Mouse (Mus musculus) MEL-GATA-1-ER (cell line): Measurements from ENCODE around the gene Fkbp6.

Experiments
- DNase-seq: peaks from one replicate; pipeline ENCODE4 v3.0.0-alpha.2; 2012; ENCODE audit warnings: low read depth; ENCODE audit errors: extremely low read depth

Gene Fkbp6

GRCm38 (mm10) chr5:135352995-135353394 lies 3.2 kb upstream of the Fkbp6 start, which contains the start of gene Trim50:
Gene Trim50, plus strand, starts transcription at chr5:135353295.
- DNase-seq, result no peak

GRCm38 (mm10) chr5:135351606-135352005 lies 1.8 kb upstream of the Fkbp6 start:
- DNase-seq, result no peak

GRCm38 (mm10) chr5:135347511-135348011 lies 2.3 kb downstream of the Fkbp6 start:
- no peak for DNase-seq

GRCm38 (mm10) chr5:135346430-135346829 lies 3.4 kb downstream of the Fkbp6 start:
- peak; percentile 19 for DNase-seq

GRCm38 (mm10) chr5:135345989-135346388 lies 3.9 kb downstream of the Fkbp6 start:
- peak; percentile 44 for DNase-seq

GRCm38 (mm10) chr5:135337575-135337974 lies 12.3 kb downstream of the Fkbp6 start:
- DNase-seq, result no peak

GRCm38 (mm10) chr5:135331161-135331560 lies 18.7 kb downstream of the Fkbp6 start:
- no peak for DNase-seq

- no peak for DNase-seq
Observed at GRCm38 (mm10) chr5:135330201-135330600, 19.6 kb downstream of the Fkbp6 start.

- no peak for DNase-seq
Observed at GRCm38 (mm10) chr5:135329471-135329870, 20.4 kb downstream of the Fkbp6 start.

- DNase-seq, result no peak
Observed at GRCm38 (mm10) chr5:135326121-135326659, 23.7 kb downstream of the Fkbp6 start.

GRCm38 (mm10) chr5:135322197-135322596 lies 27.6 kb downstream of the Fkbp6 start:
- no peak for DNase-seq

- no peak for DNase-seq
Observed at GRCm38 (mm10) chr5:135319856-135320255, 30.0 kb downstream of the Fkbp6 start.

- no peak for DNase-seq
Observed at GRCm38 (mm10) chr5:135316177-135316576, 33.7 kb downstream of the Fkbp6 start.

- DNase-seq, result no peak
Observed at GRCm38 (mm10) chr5:135306321-135306965, 43.4 kb downstream of the Fkbp6 start.

- no peak for DNase-seq
Observed at GRCm38 (mm10) chr5:135302454-135302853, 47.4 kb downstream of the Fkbp6 start.

- no peak for DNase-seq
Observed at GRCm38 (mm10) chr5:135301916-135302315, 47.9 kb downstream of the Fkbp6 start.

GRCm38 (mm10) chr5:135292001-135292400 lies 57.8 kb downstream of the Fkbp6 start:
- no peak for DNase-seq

GRCm38 (mm10) chr5:135291193-135291592 lies 58.7 kb downstream of the Fkbp6 start:
- DNase-seq, result no peak

GRCm38 (mm10) chr5:135290703-135291102 lies 59.1 kb downstream of the Fkbp6 start:
- DNase-seq, result no peak

GRCm38 (mm10) chr5:135286926-135287325 lies 62.9 kb downstream of the Fkbp6 start:
- DNase-seq, result no peak

- peak; percentile 20 for DNase-seq
Observed at GRCm38 (mm10) chr5:135286185-135286584, 63.7 kb downstream of the Fkbp6 start.

GRCm38 (mm10) chr5:135285211-135285610 lies 64.6 kb downstream of the Fkbp6 start:
- DNase-seq, result no peak

GRCm38 (mm10) chr5:135280226-135280625 lies 69.6 kb downstream of the Fkbp6 start:
- no peak for DNase-seq
